Mouse (Mus musculus): ENCODE results near the gene Hsfy2.

Hsfy2 gene

DNA sequence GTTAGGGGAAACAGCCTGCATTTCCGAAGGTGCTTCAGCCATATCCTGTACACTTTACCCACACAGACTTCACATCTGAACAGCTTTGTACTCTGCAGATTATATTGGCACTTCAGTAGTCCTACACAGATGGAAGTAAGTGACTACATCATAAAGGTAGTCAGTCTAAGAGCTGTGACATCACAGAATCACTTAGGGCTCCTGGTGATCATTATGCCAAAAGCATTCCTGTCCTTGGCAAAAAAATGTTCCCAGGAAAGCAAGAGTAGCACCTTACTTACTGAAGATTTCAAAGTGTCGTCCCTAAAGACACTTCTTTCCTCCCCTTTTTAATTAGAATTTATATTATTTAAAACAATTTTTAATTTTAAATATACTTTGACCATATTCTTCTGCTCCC lies at the start of gene Hsfy2:
Gene Hsfy2, minus strand, starts transcription at position 101 of the 400 bp plus-strand sequence.
- DNase-seq: no peak

DNA sequence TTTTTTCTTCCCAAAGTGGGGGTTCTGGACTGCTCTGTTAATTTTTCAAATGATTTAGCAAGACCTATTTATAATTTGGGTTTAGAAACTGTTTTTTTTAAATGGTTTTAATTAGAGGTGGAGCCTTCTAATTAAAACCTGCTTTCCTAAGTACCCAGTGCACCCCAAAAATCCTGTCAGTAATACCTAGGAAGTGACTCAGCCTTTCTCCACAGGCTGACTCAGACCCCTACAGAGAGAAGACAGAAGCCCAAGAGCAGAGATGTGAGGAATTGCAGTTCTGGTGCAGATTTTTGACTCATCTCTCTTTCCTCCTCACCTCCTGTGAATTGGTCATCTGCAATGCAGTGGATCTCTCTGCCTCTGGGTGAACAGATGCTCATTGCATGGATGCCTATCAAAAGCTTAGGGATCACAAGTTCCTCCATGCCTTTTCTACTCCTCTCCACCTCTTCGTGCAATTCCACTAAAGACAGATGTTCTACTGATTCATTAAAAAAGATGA lies 47.9 kb upstream of the Hsfy2 start:
- DNase-seq: no peak

DNA sequence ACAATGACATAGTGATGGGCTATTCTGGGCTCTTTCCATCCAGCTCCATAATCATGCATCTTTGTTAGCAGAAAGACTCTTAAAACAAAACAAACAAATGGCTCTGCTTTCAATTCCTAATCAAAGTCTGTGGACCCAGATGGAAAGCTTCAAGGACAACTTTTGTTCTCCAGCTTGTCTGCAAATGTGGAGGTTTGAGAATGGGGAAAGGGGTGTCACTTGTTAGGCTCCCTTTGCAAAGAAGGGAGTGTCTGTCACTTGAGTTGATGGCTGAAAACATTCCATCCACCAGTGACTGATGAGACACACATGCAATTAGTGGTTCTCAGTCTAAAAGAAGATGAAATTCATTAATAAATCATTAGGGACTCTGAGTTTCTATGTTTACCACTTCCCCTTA lies 47.3 kb upstream of the Hsfy2 start:
- DNase-seq: no peak

DNA sequence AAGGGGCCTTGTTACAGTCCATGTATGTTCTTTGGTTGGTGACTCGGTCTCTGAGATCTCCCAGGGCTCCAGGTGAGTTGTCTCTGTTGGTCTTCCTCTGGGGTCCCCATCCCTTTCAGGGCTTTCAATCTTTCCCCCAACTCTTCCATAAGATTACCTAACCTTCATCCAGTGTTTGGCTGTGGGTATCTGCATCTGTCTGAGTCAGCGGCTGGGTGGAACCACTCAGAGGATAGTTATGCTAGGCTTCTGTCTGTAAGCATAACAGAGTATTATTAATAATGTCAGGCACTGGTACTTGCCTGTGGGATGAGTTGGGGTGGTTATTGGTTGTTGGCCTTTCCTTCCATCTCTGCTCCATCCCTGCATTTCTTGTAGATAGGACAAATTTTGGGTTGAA lies 44.0 kb upstream of the Hsfy2 start:
- DNase-seq: no peak

DNA sequence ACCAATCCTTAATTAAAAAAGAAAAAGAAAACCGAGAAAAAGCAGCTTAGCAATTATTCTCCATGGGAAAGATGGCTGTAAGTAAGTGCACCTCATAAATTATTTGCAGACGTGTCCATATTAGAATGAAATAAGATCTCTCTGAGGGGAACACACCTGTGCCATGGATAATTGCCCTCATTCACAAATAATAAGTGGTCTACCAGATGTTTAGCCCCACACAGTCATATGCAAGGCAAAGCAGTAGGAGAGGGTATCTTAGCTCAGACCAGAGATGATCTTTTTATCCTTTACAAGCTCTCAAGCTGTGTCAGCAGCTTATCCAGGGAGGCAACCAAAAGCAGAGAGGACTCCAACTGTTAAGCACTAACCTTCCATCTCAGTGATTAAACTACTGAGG lies 38.0 kb upstream of the Hsfy2 start:
- no peak for DNase-seq

DNA sequence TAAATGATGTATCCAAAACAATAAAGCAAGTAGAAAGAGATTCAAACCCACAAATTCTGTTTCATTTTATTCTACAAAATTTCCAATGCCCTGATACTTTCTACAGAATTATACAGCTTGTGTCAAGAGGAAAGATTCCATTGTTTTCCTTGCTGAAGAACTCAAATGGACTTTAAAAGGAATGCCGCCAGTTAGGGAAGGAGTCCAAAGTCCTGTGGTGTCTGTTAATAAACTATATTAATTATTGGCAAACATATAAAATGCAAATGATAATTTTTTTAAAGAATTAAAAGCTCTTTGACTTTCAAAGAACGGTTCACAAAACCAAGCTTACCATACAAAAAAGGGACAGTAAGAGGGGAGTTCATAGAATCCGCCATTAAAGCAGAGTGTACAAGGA lies 37.4 kb upstream of the Hsfy2 start:
- DNase-seq: no peak

DNA sequence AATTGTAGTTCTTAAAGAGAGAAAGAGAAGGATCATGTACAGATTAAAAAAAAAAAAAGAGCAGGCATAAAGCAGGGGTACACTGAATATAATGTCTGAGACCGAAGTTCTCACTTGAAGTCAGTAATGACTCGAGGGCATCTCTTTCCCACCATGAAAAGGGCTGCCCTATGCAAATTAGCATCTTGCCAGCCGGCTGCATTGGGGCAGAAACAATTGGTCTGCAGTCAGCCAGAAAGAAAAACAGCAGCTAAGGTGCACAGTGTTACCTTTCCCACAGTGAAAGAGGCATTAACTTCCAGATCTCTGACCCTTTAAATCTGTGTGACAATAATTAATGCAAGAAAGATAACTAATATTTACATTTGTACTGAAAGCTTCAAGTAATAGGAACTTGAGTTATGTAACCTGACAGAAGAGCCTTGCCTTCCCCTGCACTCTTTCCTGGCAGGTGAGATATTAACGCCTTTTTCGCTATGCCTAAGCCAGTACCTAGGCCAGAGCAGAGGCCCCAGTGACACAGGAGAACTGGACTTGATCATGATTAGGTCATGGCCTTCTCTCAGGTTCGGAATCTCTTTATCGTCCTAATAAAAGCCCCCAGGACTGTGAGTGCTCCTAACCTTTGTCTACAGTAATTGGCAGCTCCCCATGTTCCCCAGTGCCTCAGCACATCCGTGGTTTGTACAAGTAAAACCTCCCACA lies 34.2 kb upstream of the Hsfy2 start:
- no peak for DNase-seq

DNA sequence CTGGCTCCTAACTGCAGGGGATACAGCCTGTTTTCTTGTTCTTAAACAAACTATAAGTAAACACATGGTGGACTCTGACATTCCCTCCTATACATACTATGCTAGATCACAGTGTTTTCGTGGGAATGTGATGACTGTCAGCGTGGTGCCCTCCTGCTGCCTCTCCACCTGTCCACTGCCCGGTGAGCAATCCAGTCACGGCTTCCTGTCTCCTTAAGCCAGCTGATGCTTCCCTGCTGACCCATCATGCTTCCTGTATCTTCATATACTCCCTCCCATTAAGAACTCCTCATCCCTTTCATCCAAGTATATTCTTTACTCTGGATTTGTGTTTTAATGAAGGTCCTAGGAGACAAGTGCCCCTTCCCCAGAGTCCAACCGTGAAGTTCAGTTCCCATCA lies 33.3 kb upstream of the Hsfy2 start:
- no peak for DNase-seq

DNA sequence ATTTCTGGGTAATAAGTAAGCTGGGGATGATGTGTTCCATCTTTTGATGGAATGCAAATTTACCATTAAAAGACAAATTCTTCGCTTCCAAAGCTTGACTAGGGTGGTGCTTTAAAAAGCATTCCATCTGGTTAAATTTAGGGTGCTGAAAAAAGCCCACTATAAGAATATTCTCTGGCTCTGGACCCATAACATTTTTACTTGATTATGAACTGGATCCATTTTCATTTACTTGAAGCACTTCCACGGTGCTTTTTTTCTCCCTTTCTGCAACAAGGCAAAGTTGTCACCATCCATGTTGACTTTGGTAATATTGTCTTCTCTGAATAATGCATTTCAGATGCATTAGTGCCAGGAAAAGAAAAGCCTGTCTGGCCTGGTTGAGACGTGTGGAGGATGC lies 27.4 kb upstream of the Hsfy2 start:
- DNase-seq: no peak

DNA sequence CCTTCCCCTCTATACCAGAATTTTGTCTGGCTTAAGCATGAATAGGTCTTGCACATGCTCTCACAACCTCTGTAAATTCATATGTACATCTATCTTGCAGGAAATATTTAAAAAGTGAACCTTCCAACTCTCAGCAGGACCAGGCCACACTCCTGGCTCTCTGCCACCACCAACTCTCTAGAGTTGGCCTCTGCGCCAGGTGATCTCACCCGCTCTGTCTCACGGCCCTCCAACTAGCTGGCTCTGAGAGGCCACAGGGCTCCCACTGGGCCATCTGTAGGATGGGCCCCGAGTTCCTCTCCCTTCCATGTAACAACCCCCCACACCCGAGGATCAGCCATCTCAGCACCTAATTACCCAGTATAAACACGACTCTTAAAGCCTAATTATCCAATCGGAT lies 10.4 kb downstream of the Hsfy2 start:
- no peak for DNase-seq

DNA sequence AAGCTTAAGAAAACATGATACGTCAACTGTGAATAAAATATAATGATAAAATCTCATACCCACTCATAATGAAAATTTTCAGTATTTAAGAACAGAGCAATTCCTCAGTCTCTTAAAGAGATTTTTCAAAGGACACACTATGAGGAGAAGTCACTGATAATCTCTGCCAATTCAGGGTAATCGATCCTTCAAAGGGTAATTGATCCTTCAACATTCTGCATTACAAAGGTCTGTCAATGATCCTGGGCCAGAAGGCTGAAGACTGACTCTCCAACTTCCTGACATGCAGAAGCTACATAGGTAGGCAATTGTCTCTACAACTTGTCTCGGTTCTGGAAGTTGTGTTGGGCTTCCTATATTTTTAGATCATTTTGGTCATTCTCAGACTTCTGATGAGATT lies 12.9 kb downstream of the Hsfy2 start:
- no peak for DNase-seq

DNA sequence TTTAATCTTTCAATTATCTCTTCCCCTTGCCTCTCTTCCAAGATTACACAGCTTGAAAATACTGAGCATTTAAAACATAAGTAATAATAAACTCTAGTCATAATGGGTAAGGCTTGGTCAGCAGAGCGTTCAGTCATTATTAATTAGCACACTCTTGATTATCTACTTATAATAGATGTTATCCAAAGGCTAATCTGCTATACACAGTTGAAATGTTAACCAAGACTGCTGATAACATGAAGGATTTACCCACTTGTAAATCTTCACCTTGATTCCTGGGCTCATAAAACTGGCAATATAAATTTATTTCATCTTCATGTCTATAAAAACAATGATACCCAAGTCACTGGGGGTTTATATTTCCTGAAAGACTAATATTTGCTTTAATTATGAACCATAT lies 24.9 kb downstream of the Hsfy2 start:
- no peak for DNase-seq

Measured in layer of hippocampus, adult 9-11 months (tissue).